Mouse (Mus musculus) hindbrain, embryonic 11.5 days (tissue): ENCODE measurements around the gene Klhl29. TPM values are rescaled to one million over a fixed set of nuclear protein-coding genes. Genes with fewer than 3 reads are reported as not detected.
A peak's percentile ranks its signal among the peaks of the same experiment; 100 is the strongest.

Experiments
- ATAC-seq: fragments of 200-750 bp; cut with Nextera tagmentation; 2 replicates; pipeline ENCODE4 v1.8.0; 2017; ENCODE audit warnings: mild to moderate bottlenecking, moderate TSS enrichment, moderate library complexity; ENCODE audit not compliant: low FRiP score
- DNase-seq: peaks from one replicate; pipeline ENCODE4 v3.0.0-alpha.2; 2015; ENCODE audit warnings: low spot score
- H3K27ac ChIP-seq: fragments of 300-500 bp; sonication (generic); 2 replicates; pipeline ENCODE4 v1.5.1; 2014; ENCODE audit warnings: mild to moderate bottlenecking, low read depth, low read length
- H3K27me3 ChIP-seq: fragments of 300-500 bp; sonication (generic); 2 replicates; pipeline ENCODE4 v1.6.1; 2014; ENCODE audit warnings: mild to moderate bottlenecking, low read length, moderate library complexity, mixed read lengths; ENCODE audit not compliant: control insufficient read depth, insufficient read depth
- H3K36me3 ChIP-seq: fragments of 300-500 bp; sonication (generic); 2 replicates; pipeline ENCODE4 v1.6.1; 2014; ENCODE audit warnings: mild to moderate bottlenecking, low read length, moderate library complexity, mixed read lengths; ENCODE audit not compliant: control insufficient read depth, insufficient read depth
- H3K4me1 ChIP-seq: fragments of 300-500 bp; sonication (generic); replicated peaks from 2 replicates; pipeline ENCODE4 v1.6.1; 2014; ENCODE audit warnings: low read length, mixed read lengths; ENCODE audit not compliant: control insufficient read depth, insufficient read depth
- H3K4me2 ChIP-seq: fragments of 300-500 bp; sonication (generic); replicated peaks from 2 replicates; pipeline ENCODE4 v1.6.1; 2014; ENCODE audit warnings: mild to moderate bottlenecking, low read depth, low read length
- H3K4me3 ChIP-seq: fragments of 300-500 bp; sonication (generic); 2 replicates; pipeline ENCODE4 v1.5.1; 2014; ENCODE audit warnings: low read depth, low read length
- H3K9ac ChIP-seq: fragments of 300-500 bp; sonication (generic); 2 replicates; pipeline ENCODE4 v1.6.1; 2014; ENCODE audit warnings: low read depth, low read length
- H3K9me3 ChIP-seq: fragments of 300-500 bp; sonication (generic); 2 replicates; pipeline ENCODE4 v1.6.1; 2016; ENCODE audit warnings: low read length; ENCODE audit not compliant: control insufficient read depth
- WGBS: fragments of 180-500 bp; shearing (Covaris S2); extraction: QIAGEN DNeasy Blood & Tissue Kit; methylation state at CpG from one replicate; pipeline ENCODE4 v1.1.7; 2014; 5-methylcytosine and 5-hydroxymethylcytosine counted together
- polyA plus RNA-seq: library from polyadenylated mRNA; unstranded; fragments of >200 nt; fragmentation: Nextera tagmentation; extraction: Ambion mirVana; gene quantifications from 2 replicates; pipeline ENCODE4 v1.2.1, GENCODE M21; 2014

Gene Klhl29
- polyA plus RNA-seq, 1 experiment from 2014 or later: 2.6 TPM

GRCm38 (mm10) chr12:5204071-5204840, 171.2 kb downstream of the Klhl29 start:
- no peak for ATAC-seq
- no peaks in the 10 kb centered on the region for H3K36me3 ChIP-seq
- no peak overlapping the region for H3K4me3 ChIP-seq
- no peak overlapping the region for H3K27ac ChIP-seq
- no peak overlapping the region for H3K9ac ChIP-seq
- no peak overlapping the region for H3K4me2 ChIP-seq
- H3K4me1 ChIP-seq: peaks cover 3% of the 10 kb centered on the region; the same call in 1 of the 2 replicates
- no peak for DNase-seq
- H3K27me3 ChIP-seq: no peaks in the 10 kb centered on the region
- 76% methylated on average over 11 of the region's 11 CpGs for WGBS
- H3K9me3 ChIP-seq: no peaks in the 10 kb centered on the region

- no peak overlapping the region for H3K4me3 ChIP-seq
- DNase-seq: no peak
- 73% methylated on average over 5 of the region's 5 CpGs for WGBS
Measured at GRCm38 (mm10) chr12:5203385-5203784, 172.1 kb downstream of the Klhl29 start.

GRCm38 (mm10) chr12:5198254-5198653, 177.2 kb downstream of the Klhl29 start:
- H3K9me3 ChIP-seq: no peaks in the 10 kb centered on the region
- 71% methylated on average over 4 of the region's 4 CpGs for WGBS
- H3K4me2 ChIP-seq: no peak overlapping the region
- DNase-seq (no peak), ATAC-seq (no peak)
- no peak overlapping the region for H3K4me3 ChIP-seq
- H3K4me1 ChIP-seq: 0 out of 2 replicates have a peak, but pooled peaks cover 2% of the 10 kb centered on the region
- H3K36me3 ChIP-seq: no peaks in the 10 kb centered on the region
- no peak overlapping the region for H3K27ac ChIP-seq
- no peak overlapping the region for H3K9ac ChIP-seq
- no peaks in the 10 kb centered on the region for H3K27me3 ChIP-seq

More at GRCm38 (mm10) chr12:5203385-5203784, 172.1 kb downstream of the Klhl29 start:
- Histone ChIP-seq H3K9me3 (no peaks in the 10 kb centered on the region), H3K27me3 (no peaks in the 10 kb centered on the region), H3K36me3 (no peaks in the 10 kb centered on the region), H3K27ac (no peak overlapping the region), H3K9ac (no peak overlapping the region), H3K4me1 (no peaks in the 10 kb centered on the region), H3K4me2 (no peak overlapping the region)
- ATAC-seq: no peak

GRCm38 (mm10) chr12:5194176-5194575, 181.3 kb downstream of the Klhl29 start:
- 64% methylated on average over 6 of the region's 6 CpGs for WGBS
- ATAC-seq: no peak
- DNase-seq: no peak

GRCm38 (mm10) chr12:5192380-5192718, 183.1 kb downstream of the Klhl29 start:
- no peak for ATAC-seq
- Histone ChIP-seq H3K36me3 (no peaks in the 10 kb centered on the region), H3K9ac (no peak overlapping the region), H3K4me1 (peaks cover 17% of the 10 kb centered on the region; the same call in 1 of the 2 replicates), H3K27ac (no peak overlapping the region), H3K4me3 (no peak overlapping the region), H3K27me3 (no peaks in the 10 kb centered on the region), H3K9me3 (no peaks in the 10 kb centered on the region), H3K4me2 (no peak overlapping the region)
- 64% methylated on average over 9 of the region's 9 CpGs for WGBS
- DNase-seq: no peak

More at GRCm38 (mm10) chr12:5194176-5194575, 181.3 kb downstream of the Klhl29 start:
- H3K27ac ChIP-seq: no peak overlapping the region
- H3K4me2 ChIP-seq: no peak overlapping the region
- no peak overlapping the region for H3K4me3 ChIP-seq
- no peaks in the 10 kb centered on the region for H3K27me3 ChIP-seq
- H3K4me1 ChIP-seq: peaks cover 10% of the 10 kb centered on the region; the same call in 1 of the 2 replicates
- no peaks in the 10 kb centered on the region for H3K9me3 ChIP-seq
- H3K36me3 ChIP-seq: no peaks in the 10 kb centered on the region
- H3K9ac ChIP-seq: no peak overlapping the region

GRCm38 (mm10) chr12:5191628-5192379, 183.7 kb downstream of the Klhl29 start:
- H3K4me3 ChIP-seq: no peak overlapping the region
- H3K9ac ChIP-seq: no peak overlapping the region
- WGBS: 13% methylated on average over 14 of the region's 14 CpGs
- H3K36me3 ChIP-seq: no peaks in the 10 kb centered on the region
- H3K27ac ChIP-seq: no peak overlapping the region; the same call in 1 of the 2 replicates
- no peaks in the 10 kb centered on the region for H3K9me3 ChIP-seq
- no peaks in the 10 kb centered on the region for H3K27me3 ChIP-seq
- ATAC-seq (peak; percentile 30; the same call in 1 of the 2 replicates), DNase-seq (peak; percentile 62)
- peaks cover 17% of the 10 kb centered on the region; the same call in 1 of the 2 replicates for H3K4me1 ChIP-seq
- H3K4me2 ChIP-seq: no peak overlapping the region

- no peak overlapping the region for H3K4me3 ChIP-seq
- H3K4me2 ChIP-seq: no peak overlapping the region
- H3K27ac ChIP-seq: no peak overlapping the region
- 64% methylated on average over 4 of the region's 4 CpGs for WGBS
- DNase-seq (no peak), ATAC-seq (no peak)
- H3K9me3 ChIP-seq: no peaks in the 10 kb centered on the region
- H3K9ac ChIP-seq: no peak overlapping the region
- H3K36me3 ChIP-seq: no peaks in the 10 kb centered on the region
- peaks cover 17% of the 10 kb centered on the region; the same call in 1 of the 2 replicates for H3K4me1 ChIP-seq
- H3K27me3 ChIP-seq: no peaks in the 10 kb centered on the region
Measured at GRCm38 (mm10) chr12:5191206-5191605, 184.3 kb downstream of the Klhl29 start.

GRCm38 (mm10) chr12:5189446-5190150, 185.9 kb downstream of the Klhl29 start:
- H3K36me3 ChIP-seq: no peaks in the 10 kb centered on the region
- H3K9ac ChIP-seq: no peak overlapping the region
- H3K4me2 ChIP-seq: no peak overlapping the region
- DNase-seq: no peak
- peak; percentile 28 for ATAC-seq
- H3K9me3 ChIP-seq: no peaks in the 10 kb centered on the region
- 21% methylated on average over 15 of the region's 15 CpGs for WGBS
- H3K4me1 ChIP-seq: peaks cover 16% of the 10 kb centered on the region; the same call in 1 of the 2 replicates
- no peak overlapping the region for H3K27ac ChIP-seq
- H3K4me3 ChIP-seq: no peak overlapping the region
- no peaks in the 10 kb centered on the region for H3K27me3 ChIP-seq
